Mouse (Mus musculus) liver, embryonic 14.5 days (tissue): ENCODE measurements around the gene Hist2h3b. TPM values are rescaled to one million over a fixed set of nuclear protein-coding genes. Genes with fewer than 3 reads are reported as not detected.
A peak's percentile ranks its signal among the peaks of the same experiment; 100 is the strongest.
"Not testable (repeated sequence)": the region's sequence is repeated elsewhere in the genome, so short reads cannot be mapped to it uniquely, and the experiment has no call there.

Experiments used
- ATAC-seq: fragments of 200-750 bp; cut with Nextera tagmentation; 2 replicates; pipeline ENCODE4 v1.8.0; 2017; ENCODE audit warnings: moderate number of reproducible peaks, mild to moderate bottlenecking, moderate library complexity; ENCODE audit not compliant: insufficient read depth
- DNase-seq, 3 experiments: peaks; one replicate each; pipeline ENCODE4 v3.0.0-alpha.2; 2012 to 2013; ENCODE audit warnings: low read depth in 3 of 3, low spot score in 3 of 3
- H3K27ac ChIP-seq: fragments of 300-500 bp; sonication (generic); 2 replicates; pipeline ENCODE4 v1.5.1; 2014; ENCODE audit warnings: moderate library complexity, mild to moderate bottlenecking, control low read depth, inconsistent platforms
- H3K27me3 ChIP-seq: fragments of 300-500 bp; sonication (generic); 2 replicates; pipeline ENCODE4 v1.6.1; 2014; ENCODE audit warnings: mild to moderate bottlenecking, low read length, moderate library complexity; ENCODE audit not compliant: control insufficient read depth, insufficient read depth
- H3K36me3 ChIP-seq: fragments of 300-500 bp; sonication (generic); replicated peaks from 2 replicates; pipeline ENCODE4 v1.6.1; 2014; ENCODE audit warnings: low read depth; ENCODE audit not compliant: control insufficient read depth, insufficient read depth
- H3K4me1 ChIP-seq, 2 experiments: fragments of 200-500 bp in 1 of 2; fragments of 300-500 bp in 1 of 2; sonication (generic) in 1 of 2; replicated peaks; 2 replicates each; pipeline ENCODE4 v1.6.1; 2012 to 2014; ENCODE audit warnings: antibody characterized with exemption in 1 of 2, inconsistent platforms in 1 of 2, low read length in 1 of 2; ENCODE audit not compliant: control insufficient read depth in 2 of 2, insufficient read depth in 2 of 2
- H3K4me2 ChIP-seq: fragments of 300-500 bp; sonication (generic); 2 replicates; pipeline ENCODE4 v1.6.1; 2014; ENCODE audit warnings: low read depth, mild to moderate bottlenecking, control low read depth, moderate library complexity
- H3K4me3 ChIP-seq, 2 experiments: fragments of 200-500 bp in 1 of 2; fragments of 300-500 bp in 1 of 2; sonication (generic) in 1 of 2; 2 replicates each; pipeline ENCODE4 v1.5.1; 2012 to 2014; ENCODE audit warnings: low read depth in 2 of 2, low read length in 2 of 2, mild to moderate bottlenecking in 2 of 2, control low read depth in 1 of 2, inconsistent platforms in 1 of 2, moderate library complexity in 1 of 2; ENCODE audit not compliant: insufficient read depth in 1 of 2
- H3K9ac ChIP-seq: fragments of 300-500 bp; sonication (generic); replicated peaks from 2 replicates; pipeline ENCODE4 v1.6.1; 2014; ENCODE audit warnings: mild to moderate bottlenecking, control low read depth, moderate library complexity
- H3K9me3 ChIP-seq: fragments of 300-500 bp; sonication (generic); 2 replicates; pipeline ENCODE4 v1.6.1; 2016; ENCODE audit warnings: low read length, mixed read lengths; ENCODE audit not compliant: control insufficient read depth
- CTCF ChIP-seq: IDR thresholded peaks from 2 replicates; pipeline ENCODE4 v1.5.1; 2016; ENCODE audit warnings: antibody characterized with exemption, low read depth, control low read depth
- EP300 ChIP-seq: IDR thresholded peaks from 2 replicates; pipeline ENCODE4 v1.6.1; 2016; ENCODE audit warnings: antibody characterized with exemption, low read depth
- WGBS: fragments of 180-500 bp; shearing (Covaris S2); extraction: QIAGEN DNeasy Blood & Tissue Kit; methylation state at CpG from one replicate; pipeline ENCODE4 v1.1.7; 2014; ENCODE audit not compliant: insufficient replicate concordance; 5-methylcytosine and 5-hydroxymethylcytosine counted together
- polyA plus RNA-seq, 2 experiments: library from polyadenylated mRNA; depleted of rRNA in 1 of 2; stranded (reverse) in 1 of 2; unstranded in 1 of 2; fragments of >200 nt; fragmentation: Nextera tagmentation in 1 of 2; extraction: Ambion mirVana in 1 of 2; gene quantifications; 2 replicates each; pipeline versions ENCODE4 v1.2.1 to v1.2.3; 2012 to 2014

Gene Hist2h3b
- polyA plus RNA-seq, 2 experiments, result 68.0 to 100 TPM

DNA sequence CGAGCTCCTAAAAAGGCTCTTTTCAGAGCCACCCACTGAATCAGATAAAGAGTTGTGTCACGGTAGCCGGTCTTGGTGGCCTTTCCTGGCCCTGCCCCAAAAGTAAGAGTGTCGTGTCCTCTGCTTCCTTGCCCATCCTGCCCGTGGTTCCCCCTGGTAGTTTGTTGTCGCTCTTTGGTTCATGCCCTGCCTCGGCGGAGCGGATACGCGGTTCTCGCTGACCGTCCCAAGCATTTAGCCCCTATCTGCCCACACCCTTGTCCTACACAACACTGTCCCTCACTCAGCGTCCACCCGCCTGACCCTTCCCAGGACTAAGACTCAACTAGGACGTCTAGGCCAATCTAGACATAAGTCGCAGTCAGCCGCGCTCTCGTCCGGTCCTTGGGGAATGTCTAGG, 22.4 kb upstream of the Hist2h3b start:
- H3K4me2 ChIP-seq, DNase-seq, H3K27me3 ChIP-seq, H3K36me3 ChIP-seq, H3K9me3 ChIP-seq: not testable (repeated sequence)
- Histone ChIP-seq H3K27ac (peak overlapping the region; percentile 83), H3K4me1 (peaks cover 30 to 45% of the 10 kb centered on the region in 2 experiments), H3K9ac (peak overlapping the region; percentile 64), H3K4me3 (peak overlapping the region; percentile 21 to 63; a peak in 3 of 4 replicates)
- 0 out of 2 replicates have a peak, but pooled peaks have one; percentile 4 for TF ChIP-seq EP300
- 1% methylated on average over 10 of the region's 21 CpGs for WGBS
- ATAC-seq, result peak; percentile 61

DNA sequence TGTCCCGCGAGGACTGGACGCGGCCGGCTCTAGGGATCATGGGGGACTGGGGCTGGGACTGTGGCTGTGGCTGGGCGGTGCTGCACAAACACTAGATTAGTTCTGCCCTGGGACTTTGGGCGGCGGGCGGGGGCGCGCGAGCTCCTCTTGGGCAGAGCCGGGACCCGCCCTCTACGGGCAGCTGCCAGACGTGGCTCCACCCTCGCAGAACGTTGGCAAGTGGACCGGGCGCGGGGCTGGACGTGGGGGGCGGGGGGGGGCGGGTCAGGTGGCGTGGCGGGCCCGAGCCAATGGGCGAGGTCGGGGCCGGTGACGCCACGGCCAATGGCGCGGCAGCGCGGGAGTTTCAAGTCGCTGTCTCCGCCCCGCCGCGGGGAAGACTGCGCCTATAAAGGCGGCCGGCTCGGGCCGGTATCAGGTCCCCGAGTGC, 22.0 kb upstream of the Hist2h3b start, which contains the start of gene Hist2h3c1:
Gene Hist2h3c1 (plus strand): TSS at position 259 of the 430 bp plus-strand sequence.
- not testable (repeated sequence) for H3K9me3 ChIP-seq, H3K36me3 ChIP-seq, H3K27me3 ChIP-seq, DNase-seq
- 0% methylated on average over 5 of the region's 47 CpGs for WGBS
- H3K4me3 ChIP-seq, result peak within 1 kb of the TSS; percentile 72 to 74
- H3K27ac ChIP-seq, result peak within 1 kb of the TSS; percentile 94
- H3K4me2 ChIP-seq, result peak within 1 kb of the TSS; percentile 76
- H3K9ac ChIP-seq, result peak within 1 kb of the TSS; percentile 96
- ATAC-seq, result peak; percentile 81
- H3K4me1 ChIP-seq, result peaks cover 33 to 45% of the 10 kb centered on the region in 2 experiments

DNA sequence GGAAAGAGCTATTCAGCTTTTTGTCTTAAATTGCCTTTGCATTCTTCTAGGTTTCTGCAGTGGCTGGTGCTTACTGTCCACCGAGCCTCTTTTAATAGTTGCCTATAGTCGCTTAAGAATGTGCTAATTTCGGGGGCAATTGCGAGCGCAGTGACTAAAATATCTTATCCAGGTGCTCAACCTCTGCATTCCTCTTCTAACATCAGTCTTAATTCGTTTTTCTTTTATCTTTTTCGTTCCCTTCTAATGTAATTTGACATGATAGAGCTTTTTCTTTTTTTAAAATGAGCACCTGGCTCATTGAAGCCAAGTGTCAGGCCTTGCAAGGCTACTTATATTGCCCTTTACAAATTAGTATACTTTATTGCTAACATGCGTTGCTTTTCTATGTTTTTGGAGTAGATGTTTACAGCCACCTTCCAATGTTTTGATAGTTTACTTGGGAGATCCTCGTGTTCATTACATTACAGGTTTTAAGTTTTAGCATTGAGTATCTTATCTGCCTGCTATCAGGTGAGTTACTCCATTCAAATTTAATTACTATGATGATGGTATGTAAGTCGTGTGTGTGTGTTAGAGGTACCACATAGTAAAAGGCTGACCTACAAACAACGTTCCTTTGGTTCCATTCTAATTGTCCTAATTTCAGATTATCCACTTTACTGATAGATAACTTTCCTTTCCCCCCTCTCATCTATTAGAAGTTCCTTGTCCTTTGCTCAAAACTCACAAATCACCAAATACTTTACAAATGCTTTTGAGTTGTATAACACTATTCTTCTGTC, 20.9 kb upstream of the Hist2h3b start:
- no peaks in the 10 kb centered on the region for H3K36me3 ChIP-seq
- WGBS, result under 1% methylated on average over 11 of the region's 11 CpGs
- H3K9me3 ChIP-seq, result no peaks in the 10 kb centered on the region
- H3K27me3 ChIP-seq, result no peaks in the 10 kb centered on the region
- H3K27ac ChIP-seq, result peak overlapping the region; percentile 94
- H3K4me2 ChIP-seq, result peak overlapping the region; percentile 76
- peaks cover 29 to 40% of the 10 kb centered on the region in 2 experiments for H3K4me1 ChIP-seq
- no peak for ATAC-seq
- TF ChIP-seq CTCF (no peak), EP300 (peak; percentile 3; the same call in 1 of the 2 replicates)
- DNase-seq, result peak in 1 of 3 experiments; percentile 60
- H3K4me3 ChIP-seq, result peak overlapping the region; percentile 72 to 74
- peak overlapping the region; percentile 96 for H3K9ac ChIP-seq

DNA sequence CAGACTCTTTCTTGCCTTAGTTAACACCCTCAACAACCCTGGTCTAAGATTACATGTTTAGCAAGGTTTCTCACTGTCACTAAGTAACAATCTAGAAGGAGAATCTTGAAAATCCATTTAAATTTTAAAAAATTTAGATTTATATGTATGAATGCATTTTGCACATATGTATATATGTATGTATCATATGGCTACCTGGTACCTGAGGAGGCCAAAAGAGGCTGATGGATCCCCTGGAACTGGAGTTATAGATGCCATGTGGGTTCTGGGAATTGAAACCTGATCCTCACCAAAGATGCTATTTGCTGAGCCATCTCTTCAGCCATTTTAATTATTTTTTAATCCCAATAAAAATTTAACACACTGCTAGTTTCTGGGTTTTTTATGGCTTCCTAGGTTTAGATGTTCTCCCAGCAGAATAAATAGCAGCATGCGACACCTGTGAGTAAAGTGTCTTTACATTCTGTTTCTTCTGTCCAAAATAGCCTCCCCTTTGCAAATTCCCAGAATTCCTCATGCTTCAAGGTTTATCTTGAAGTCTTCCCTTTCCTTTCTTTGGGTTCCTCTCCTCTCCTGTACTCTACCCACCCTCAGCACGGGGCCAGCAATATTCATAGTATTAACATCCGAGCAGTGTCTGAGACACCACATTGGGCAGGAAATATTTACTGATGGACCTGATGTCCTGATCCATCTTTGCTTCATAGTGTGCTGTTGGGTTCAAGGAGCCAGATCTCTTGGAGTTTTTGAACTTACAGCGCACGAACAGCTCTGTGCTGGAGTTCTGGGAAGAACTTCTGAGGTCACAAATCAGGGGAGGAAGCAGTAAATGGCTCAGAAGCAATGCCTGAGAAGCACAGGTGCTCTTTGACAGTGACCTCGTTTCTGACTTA, 20.1 kb upstream of the Hist2h3b start:
- H3K9ac ChIP-seq, result peak overlapping the region; percentile 96
- peak overlapping the region; percentile 94 for H3K27ac ChIP-seq
- peaks cover 30 to 39% of the 10 kb centered on the region in 2 experiments for H3K4me1 ChIP-seq
- H3K36me3 ChIP-seq, result no peaks in the 10 kb centered on the region
- H3K9me3 ChIP-seq, result no peaks in the 10 kb centered on the region
- H3K4me2 ChIP-seq, result peak overlapping the region; percentile 76
- H3K4me3 ChIP-seq, result peak overlapping the region; percentile 72 to 74
- no peak for TF ChIP-seq EP300
- TF ChIP-seq CTCF, result no peak
- ATAC-seq (no peak), DNase-seq (peak in 1 of 3 experiments; percentile 61)
- 41% methylated on average over 6 of the region's 6 CpGs for WGBS
- H3K27me3 ChIP-seq, result no peaks in the 10 kb centered on the region

DNA sequence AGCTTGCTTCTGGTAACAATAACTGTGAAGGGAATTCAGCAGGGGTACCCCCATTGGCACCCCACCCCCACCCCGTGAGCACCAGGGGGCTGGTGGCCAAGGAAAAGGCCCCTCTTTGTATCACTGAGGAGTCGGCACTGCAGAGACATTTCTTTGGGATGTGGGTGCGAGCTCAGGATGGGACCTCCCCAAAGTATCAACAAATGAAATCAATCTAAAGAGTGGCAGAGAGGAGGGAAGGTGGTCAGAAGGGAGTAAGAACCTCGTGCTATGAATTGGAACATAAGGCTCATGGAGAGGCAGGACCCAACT, 19.5 kb upstream of the Hist2h3b start:
- 68% methylated on average over 4 of the region's 4 CpGs for WGBS
- no peak for TF ChIP-seq EP300
- no peak for TF ChIP-seq CTCF
- Histone ChIP-seq H3K9me3 (no peaks in the 10 kb centered on the region), H3K4me1 (peaks cover 30 to 39% of the 10 kb centered on the region in 2 experiments), H3K9ac (peak overlapping the region; percentile 96), H3K27me3 (no peaks in the 10 kb centered on the region), H3K27ac (peak overlapping the region; percentile 94), H3K4me3 (peak overlapping the region; percentile 72 to 74), H3K4me2 (peak overlapping the region; percentile 76), H3K36me3 (no peaks in the 10 kb centered on the region)
- DNase-seq (no peak), ATAC-seq (no peak)
